Mouse (Mus musculus): ENCODE results near the gene Lamc3.

Lamc3 gene

GRCm38 (mm10) chr2:31887030-31887429 lies at the start of gene Lamc3:
TSS of gene Lamc3 (plus strand) at chr2:31887291.
- peak; percentile 60 for DNase-seq

- no peak for DNase-seq
Measured at GRCm38 (mm10) chr2:31838868-31839267, 48.2 kb upstream of the Lamc3 start.

GRCm38 (mm10) chr2:31844729-31845136 lies 42.4 kb upstream of the Lamc3 start:
- no peak for DNase-seq

- peak; percentile 18 for DNase-seq
Measured at GRCm38 (mm10) chr2:31845512-31845895, 41.6 kb upstream of the Lamc3 start.

GRCm38 (mm10) chr2:31845896-31846691 lies 41.0 kb upstream of the Lamc3 start, which contains the start of gene Fibcd1:
TSS of gene Fibcd1 (minus strand) at chr2:31846005.
- DNase-seq: peak; percentile 67

GRCm38 (mm10) chr2:31846692-31847660 lies 40.1 kb upstream of the Lamc3 start:
- DNase-seq: peak; percentile 63

GRCm38 (mm10) chr2:31847908-31848307 lies 39.2 kb upstream of the Lamc3 start:
- DNase-seq: peak; percentile 76

GRCm38 (mm10) chr2:31850141-31850540 lies 37.0 kb upstream of the Lamc3 start:
- DNase-seq: no peak

GRCm38 (mm10) chr2:31855991-31856390 lies 31.1 kb upstream of the Lamc3 start:
- no peak for DNase-seq

GRCm38 (mm10) chr2:31857180-31857579 lies 29.9 kb upstream of the Lamc3 start:
- no peak for DNase-seq

GRCm38 (mm10) chr2:31858500-31858899 lies 28.6 kb upstream of the Lamc3 start:
- DNase-seq: no peak

GRCm38 (mm10) chr2:31862919-31863318 lies 24.2 kb upstream of the Lamc3 start:
- no peak for DNase-seq

- no peak for DNase-seq
Measured at GRCm38 (mm10) chr2:31863766-31864165, 23.3 kb upstream of the Lamc3 start.

GRCm38 (mm10) chr2:31864891-31865290 lies 22.2 kb upstream of the Lamc3 start:
- no peak for DNase-seq

- DNase-seq: no peak
Measured at GRCm38 (mm10) chr2:31865322-31865721, 21.8 kb upstream of the Lamc3 start.

- DNase-seq: no peak
Measured at GRCm38 (mm10) chr2:31865794-31866193, 21.3 kb upstream of the Lamc3 start.

GRCm38 (mm10) chr2:31867773-31868537 lies 19.1 kb upstream of the Lamc3 start:
- no peak for DNase-seq

GRCm38 (mm10) chr2:31868538-31869164 lies 18.4 kb upstream of the Lamc3 start:
- no peak for DNase-seq

GRCm38 (mm10) chr2:31869692-31870091 lies 17.4 kb upstream of the Lamc3 start:
- no peak for DNase-seq

GRCm38 (mm10) chr2:31870683-31871082 lies 16.4 kb upstream of the Lamc3 start:
- DNase-seq: no peak

- DNase-seq: no peak
Measured at GRCm38 (mm10) chr2:31874290-31874855, 12.7 kb upstream of the Lamc3 start.

GRCm38 (mm10) chr2:31876446-31876845 lies 10.6 kb upstream of the Lamc3 start:
- no peak for DNase-seq

Data from thymus, postnatal 14 days (tissue).